Mouse (Mus musculus): Measurements from ENCODE around the gene Dbx1. TPM values are rescaled to one million over a fixed set of nuclear protein-coding genes. Genes with fewer than 3 reads are reported as not detected.

The Dbx1 gene
- polyA plus RNA-seq, 1 experiment from 2014 or later, result 78.5 TPM

- peak overlapping the region; percentile 35 for H3K4me2 ChIP-seq (replicated peaks)
- WGBS, result 2% methylated on average over 18 of the region's 18 CpGs
- no peak overlapping the region for H3K4me3 ChIP-seq (replicated peaks)
- no peaks in the 10 kb centered on the region for H3K36me3 ChIP-seq
- H3K9ac ChIP-seq (replicated peaks), result no peak overlapping the region
- H3K9me3 ChIP-seq, result peaks cover 4% of the 10 kb centered on the region; the same call in 1 of the 2 replicates
- H3K4me1 ChIP-seq (replicated peaks), result peaks cover 59% of the 10 kb centered on the region
- peaks cover 92% of the 10 kb centered on the region for H3K27me3 ChIP-seq
- peak overlapping the region; percentile 41; the same call in 1 of the 2 replicates for H3K27ac ChIP-seq
- peak; percentile 14 for ATAC-seq
These were observed 3.4 kb upstream of the Dbx1 start for GRCm38 (mm10) chr7:49639864-49640708.

- Histone ChIP-seq H3K36me3 (no peaks in the 10 kb centered on the region), H3K4me2 (replicated peaks) (peak overlapping the region; percentile 35), H3K9ac (replicated peaks) (no peak overlapping the region), H3K4me1 (replicated peaks) (peaks cover 68% of the 10 kb centered on the region), H3K9me3 (no peaks in the 10 kb centered on the region), H3K4me3 (replicated peaks) (peak overlapping the region; percentile 25), H3K27me3 (peaks cover 88% of the 10 kb centered on the region), H3K27ac (no peak overlapping the region)
- no peak for ATAC-seq
- WGBS, result under 1% methylated on average over 35 of the region's 35 CpGs
These were observed 2.5 kb upstream of the Dbx1 start for GRCm38 (mm10) chr7:49638941-49639776.

GRCm38 (mm10) chr7:49637851-49638663 lies 1.4 kb upstream of the Dbx1 start:
- Histone ChIP-seq H3K4me3 (replicated peaks) (no peak overlapping the region; the same call in 1 of the 2 replicates), H3K27me3 (peaks cover 89% of the 10 kb centered on the region), H3K9me3 (no peaks in the 10 kb centered on the region), H3K27ac (0 out of 2 replicates have a peak overlapping the region, but pooled peaks have one; percentile 47), H3K4me1 (replicated peaks) (peaks cover 79% of the 10 kb centered on the region), H3K36me3 (no peaks in the 10 kb centered on the region), H3K4me2 (replicated peaks) (peak overlapping the region; percentile 35), H3K9ac (replicated peaks) (no peak overlapping the region)
- ATAC-seq, result no peak
- WGBS, result under 1% methylated on average over 21 of the region's 21 CpGs

GRCm38 (mm10) chr7:49637281-49637680 lies 632 bp upstream of the Dbx1 start:
- H3K36me3 ChIP-seq, result no peaks in the 10 kb centered on the region
- H3K27ac ChIP-seq, result no peak overlapping the region; the same call in 1 of the 2 replicates
- ATAC-seq, result no peak
- no peak overlapping the region for H3K9ac ChIP-seq (replicated peaks)
- no peaks in the 10 kb centered on the region for H3K9me3 ChIP-seq
- under 1% methylated on average over 9 of the region's 9 CpGs for WGBS
- H3K4me3 ChIP-seq (replicated peaks), result no peak overlapping the region
- peaks cover 83% of the 10 kb centered on the region for H3K4me1 ChIP-seq (replicated peaks)
- peak overlapping the region; percentile 59 for H3K4me2 ChIP-seq (replicated peaks)
- peaks cover 88% of the 10 kb centered on the region for H3K27me3 ChIP-seq

GRCm38 (mm10) chr7:49635971-49636370 lies 678 bp downstream of the Dbx1 start:
- H3K9me3 ChIP-seq, result no peaks in the 10 kb centered on the region
- peak overlapping the region; percentile 72 for H3K27ac ChIP-seq
- peak overlapping the region; percentile 43 for H3K4me3 ChIP-seq (replicated peaks)
- WGBS, result under 1% methylated on average over 22 of the region's 22 CpGs
- ATAC-seq, result no peak
- peaks cover 74% of the 10 kb centered on the region for H3K4me1 ChIP-seq (replicated peaks)
- H3K36me3 ChIP-seq, result no peaks in the 10 kb centered on the region
- peaks cover 87% of the 10 kb centered on the region for H3K27me3 ChIP-seq
- H3K9ac ChIP-seq (replicated peaks), result peak overlapping the region; percentile 63
- H3K4me2 ChIP-seq (replicated peaks), result peak overlapping the region; percentile 59

GRCm38 (mm10) chr7:49635074-49635621 lies 1.5 kb downstream of the Dbx1 start:
- Histone ChIP-seq H3K27me3 (peaks cover 87% of the 10 kb centered on the region), H3K9me3 (no peaks in the 10 kb centered on the region), H3K27ac (peak overlapping the region; percentile 56), H3K4me2 (replicated peaks) (peak overlapping the region; percentile 59), H3K9ac (replicated peaks) (peak overlapping the region; percentile 56), H3K4me3 (replicated peaks) (peak overlapping the region; percentile 43), H3K36me3 (no peaks in the 10 kb centered on the region), H3K4me1 (replicated peaks) (peaks cover 67% of the 10 kb centered on the region)
- under 1% methylated on average over 35 of the region's 35 CpGs for WGBS
- no peak for ATAC-seq

- H3K4me1 ChIP-seq (replicated peaks), result peaks cover 61% of the 10 kb centered on the region
- peak overlapping the region; percentile 59 for H3K4me2 ChIP-seq (replicated peaks)
- H3K9me3 ChIP-seq, result no peaks in the 10 kb centered on the region
- peak overlapping the region; percentile 56 for H3K27ac ChIP-seq
- peak overlapping the region; percentile 43 for H3K4me3 ChIP-seq (replicated peaks)
- ATAC-seq, result no peak
- H3K36me3 ChIP-seq, result no peaks in the 10 kb centered on the region
- WGBS, result under 1% methylated on average over 26 of the region's 26 CpGs
- peak overlapping the region; percentile 61 for H3K9ac ChIP-seq (replicated peaks)
- peaks cover 86% of the 10 kb centered on the region for H3K27me3 ChIP-seq
These were observed 2.2 kb downstream of the Dbx1 start for GRCm38 (mm10) chr7:49634291-49635073.

- Histone ChIP-seq H3K9ac (replicated peaks) (peak overlapping the region; percentile 61), H3K4me2 (replicated peaks) (peak overlapping the region; percentile 59), H3K4me1 (replicated peaks) (peaks cover 50% of the 10 kb centered on the region), H3K27ac (peak overlapping the region; percentile 60; the same call in 1 of the 2 replicates), H3K27me3 (peaks cover 84% of the 10 kb centered on the region), H3K4me3 (replicated peaks) (peak overlapping the region; percentile 43), H3K36me3 (no peaks in the 10 kb centered on the region), H3K9me3 (no peaks in the 10 kb centered on the region)
- ATAC-seq, result peak; percentile 27
- WGBS, result under 1% methylated on average over 33 of the region's 33 CpGs
These were observed 3.2 kb downstream of the Dbx1 start for GRCm38 (mm10) chr7:49633375-49633956.

GRCm38 (mm10) chr7:49632391-49632790 lies 4.3 kb downstream of the Dbx1 start:
- ATAC-seq, result no peak
- peaks cover 44% of the 10 kb centered on the region for H3K4me1 ChIP-seq (replicated peaks)
- WGBS, result 14% methylated on average over 24 of the region's 24 CpGs
- peak overlapping the region; percentile 20 for H3K4me3 ChIP-seq (replicated peaks)
- no peaks in the 10 kb centered on the region for H3K9me3 ChIP-seq
- H3K36me3 ChIP-seq, result no peaks in the 10 kb centered on the region
- peaks cover 87% of the 10 kb centered on the region for H3K27me3 ChIP-seq
- H3K9ac ChIP-seq (replicated peaks), result peak overlapping the region; percentile 39
- no peak overlapping the region for H3K27ac ChIP-seq
- H3K4me2 ChIP-seq (replicated peaks), result peak overlapping the region; percentile 59

GRCm38 (mm10) chr7:49631885-49632284 lies 4.8 kb downstream of the Dbx1 start:
- ATAC-seq, result no peak
- H3K27me3 ChIP-seq, result peaks cover 89% of the 10 kb centered on the region
- peak overlapping the region; percentile 20 for H3K4me3 ChIP-seq (replicated peaks)
- no peak overlapping the region for H3K27ac ChIP-seq
- no peaks in the 10 kb centered on the region for H3K9me3 ChIP-seq
- H3K9ac ChIP-seq (replicated peaks), result peak overlapping the region; percentile 39
- no peaks in the 10 kb centered on the region for H3K36me3 ChIP-seq
- WGBS, result 25% methylated on average over 9 of the region's 9 CpGs
- H3K4me1 ChIP-seq (replicated peaks), result peaks cover 40% of the 10 kb centered on the region
- H3K4me2 ChIP-seq (replicated peaks), result peak overlapping the region; percentile 59
